Mouse (Mus musculus) right cerebral cortex, postnatal 14 days (tissue): Measurements from ENCODE around the gene Zdhhc13.

Experiments used
- DNase-seq: peaks from one replicate; pipeline ENCODE4 v3.0.0; 2022

The Zdhhc13 gene

GRCm38 (mm10) chr7:48845213-48845973 is 56.6 kb downstream of the Zdhhc13 start:
- DNase-seq = no peak

GRCm38 (mm10) chr7:48846755-48847154 is 58.0 kb downstream of the Zdhhc13 start:
- DNase-seq = no peak

GRCm38 (mm10) chr7:48847820-48848650 is 59.2 kb downstream of the Zdhhc13 start, which contains the start of gene Csrp3:
Gene Csrp3 (minus strand): TSS chr7:48848033.
- DNase-seq = no peak

- no peak for DNase-seq
Observed at GRCm38 (mm10) chr7:48851529-48852104, 62.8 kb downstream of the Zdhhc13 start.

- no peak for DNase-seq
Observed at GRCm38 (mm10) chr7:48853496-48853895, 64.7 kb downstream of the Zdhhc13 start.

- DNase-seq = no peak
Observed at GRCm38 (mm10) chr7:48855461-48855860, 66.7 kb downstream of the Zdhhc13 start.

GRCm38 (mm10) chr7:48858257-48858656 is 69.5 kb downstream of the Zdhhc13 start:
- no peak for DNase-seq

- no peak for DNase-seq
Observed at GRCm38 (mm10) chr7:48859362-48859761, 70.6 kb downstream of the Zdhhc13 start.

- DNase-seq = no peak
Observed at GRCm38 (mm10) chr7:48860948-48861347, 72.1 kb downstream of the Zdhhc13 start.

- DNase-seq = no peak
Observed at GRCm38 (mm10) chr7:48861796-48862195, 73.0 kb downstream of the Zdhhc13 start.

GRCm38 (mm10) chr7:48864199-48864598 is 75.4 kb downstream of the Zdhhc13 start:
- DNase-seq = no peak

GRCm38 (mm10) chr7:48864671-48865458 is 76.1 kb downstream of the Zdhhc13 start:
- DNase-seq = no peak

GRCm38 (mm10) chr7:48867576-48867975 is 78.8 kb downstream of the Zdhhc13 start:
- DNase-seq = no peak

- DNase-seq = no peak
Observed at GRCm38 (mm10) chr7:48870144-48870543, 81.3 kb downstream of the Zdhhc13 start.

- DNase-seq = no peak
Observed at GRCm38 (mm10) chr7:48870579-48871180, 81.9 kb downstream of the Zdhhc13 start.

GRCm38 (mm10) chr7:48871292-48871691 is 82.5 kb downstream of the Zdhhc13 start:
- DNase-seq = no peak

GRCm38 (mm10) chr7:48875096-48875495 is 86.3 kb downstream of the Zdhhc13 start:
- no peak for DNase-seq

- DNase-seq = no peak
Observed at GRCm38 (mm10) chr7:48876526-48876925, 87.7 kb downstream of the Zdhhc13 start.
